Mouse (Mus musculus): ENCODE results near the gene Zfp740. TPM values are rescaled to one million over a fixed set of nuclear protein-coding genes. Genes with fewer than 3 reads are reported as not detected.

Gene Zfp740
- polyA plus RNA-seq, 1 experiment from 2014 or later, result 28.4 TPM

DNA sequence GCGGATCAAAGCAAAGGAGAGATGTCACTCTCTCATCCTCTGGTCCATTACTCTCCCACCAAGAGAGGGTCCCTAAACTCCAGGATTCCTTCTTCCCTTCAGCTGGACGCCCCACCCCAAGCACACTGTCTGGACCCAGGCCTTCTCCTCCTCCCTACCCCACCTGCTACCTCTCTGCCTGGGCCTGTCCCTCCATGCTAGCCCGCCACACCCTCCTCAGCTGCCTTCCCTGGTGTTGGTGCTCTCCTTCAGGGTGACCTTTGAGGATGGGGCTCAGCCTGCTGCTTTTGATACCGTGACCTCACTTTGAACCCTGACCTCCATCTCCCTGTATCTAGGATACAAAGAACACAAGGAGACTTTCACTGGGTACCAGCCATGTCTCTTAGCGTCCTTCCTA, 47.5 kb downstream of the Zfp740 start:
- H3K27me3 ChIP-seq (ENCODE audit: control insufficient read depth, insufficient read depth, low read length), result peaks cover 29% of the 10 kb centered on the region
- H3K4me1 ChIP-seq (ENCODE audit: control insufficient read depth in 2 of 2, insufficient read depth in 2 of 2, low read length in 2 of 2), result peaks cover 12 to 15% of the 10 kb centered on the region in 2 experiments
- ATAC-seq (ENCODE audit: insufficient number of reproducible peaks, insufficient read depth, low FRiP score, low read depth), result no peak
- H3K4me2 ChIP-seq (ENCODE audit: low read length), result no peak overlapping the region
- H3K4me3 ChIP-seq (ENCODE audit: control insufficient read depth in 1 of 2, insufficient read depth in 1 of 2, low read depth in 1 of 2, low read length in 2 of 2), result no peak overlapping the region
- H3K9ac ChIP-seq (ENCODE audit: low read length), result no peak overlapping the region
- 72% methylated on average over 5 of the region's 5 CpGs for WGBS
- no peak overlapping the region for H3K27ac ChIP-seq (replicated peaks in 1 of 2; ENCODE audit: control insufficient read depth in 1 of 2, insufficient read depth in 1 of 2, low read depth in 2 of 2, low read length in 2 of 2)
- H3K9me3 ChIP-seq (ENCODE audit: control insufficient read depth, low read length), result no peaks in the 10 kb centered on the region
- no peaks in the 10 kb centered on the region for H3K36me3 ChIP-seq (ENCODE audit: control insufficient read depth, insufficient read depth, low read length)

GRCm38 (mm10) chr15:102255547-102256255, 52.7 kb downstream of the Zfp740 start:
- peak overlapping the region; percentile 50 to 51; a peak in 2 of 4 replicates for H3K4me3 ChIP-seq (ENCODE audit: control insufficient read depth in 1 of 2, insufficient read depth in 1 of 2, low read depth in 1 of 2, low read length in 2 of 2)
- no peaks in the 10 kb centered on the region for H3K9me3 ChIP-seq (ENCODE audit: control insufficient read depth, low read length)
- 41% methylated on average over 14 of the region's 14 CpGs for WGBS
- ATAC-seq (ENCODE audit: insufficient number of reproducible peaks, insufficient read depth, low FRiP score, low read depth), result no peak
- no peak overlapping the region; the same call in 1 of the 2 replicates for H3K9ac ChIP-seq (ENCODE audit: low read length)
- H3K36me3 ChIP-seq (ENCODE audit: control insufficient read depth, insufficient read depth, low read length), result no peaks in the 10 kb centered on the region
- peaks cover 48% of the 10 kb centered on the region for H3K27me3 ChIP-seq (ENCODE audit: control insufficient read depth, insufficient read depth, low read length)
- peak overlapping the region; percentile 81 for H3K4me2 ChIP-seq (ENCODE audit: low read length)
- H3K27ac ChIP-seq (replicated peaks in 1 of 2; ENCODE audit: control insufficient read depth in 1 of 2, insufficient read depth in 1 of 2, low read depth in 2 of 2, low read length in 2 of 2), result 0 out of 4 replicates have a peak overlapping the region, but pooled peaks have one; percentile 24 to 30
- peaks cover 0 to 12% of the 10 kb centered on the region in 2 experiments; a peak in 2 of 4 replicates for H3K4me1 ChIP-seq (ENCODE audit: control insufficient read depth in 2 of 2, insufficient read depth in 2 of 2, low read length in 2 of 2)

DNA sequence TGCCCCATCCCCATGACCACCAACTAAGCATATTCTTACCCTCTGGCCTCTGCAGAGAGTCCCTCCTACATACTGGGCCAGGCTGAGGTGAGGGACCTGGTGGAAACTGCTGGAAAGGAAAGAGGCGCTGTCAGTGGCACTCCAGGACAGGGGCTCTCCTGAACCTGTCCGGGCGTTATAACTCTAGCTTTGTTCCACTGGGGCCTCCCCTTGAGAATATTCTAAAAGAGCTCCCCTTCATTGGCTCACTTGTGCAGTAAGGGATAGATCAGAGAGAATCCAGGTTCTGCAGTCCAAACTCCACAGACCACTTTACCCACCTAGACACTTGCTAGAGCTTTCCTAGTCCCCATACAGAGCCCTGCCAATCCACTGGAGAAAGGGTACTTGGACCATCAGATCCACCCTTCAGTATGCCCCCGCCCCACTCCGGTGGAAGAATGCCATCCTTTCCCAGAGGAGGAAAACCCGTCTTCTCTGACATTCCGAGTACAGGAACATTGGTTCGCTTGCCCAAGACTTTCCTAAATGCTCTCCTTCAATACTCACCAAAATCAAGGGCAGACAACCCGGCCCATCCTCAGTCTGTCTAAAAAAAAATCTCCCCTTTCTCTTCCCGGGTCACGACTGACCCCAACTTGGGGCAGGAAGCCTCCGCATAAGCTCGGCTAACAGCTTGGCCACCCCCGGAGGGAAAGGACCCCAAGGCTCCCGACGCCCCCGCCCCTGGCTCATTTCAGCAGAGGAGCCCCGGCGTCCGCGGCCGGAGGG, 53.6 kb downstream of the Zfp740 start:
- WGBS, result 9% methylated on average over 22 of the region's 22 CpGs
- Histone ChIP-seq H3K4me1 (ENCODE audit: control insufficient read depth in 2 of 2, insufficient read depth in 2 of 2, low read length in 2 of 2) (peaks cover 0 to 12% of the 10 kb centered on the region in 2 experiments; a peak in 2 of 4 replicates), H3K27ac (replicated peaks in 1 of 2; ENCODE audit: control insufficient read depth in 1 of 2, insufficient read depth in 1 of 2, low read depth in 2 of 2, low read length in 2 of 2) (peak overlapping the region; percentile 34 to 40; a peak in 2 of 4 replicates), H3K9ac (ENCODE audit: low read length) (peak overlapping the region; percentile 67), H3K4me3 (ENCODE audit: control insufficient read depth in 1 of 2, insufficient read depth in 1 of 2, low read depth in 1 of 2, low read length in 2 of 2) (peak overlapping the region; percentile 50 to 51), H3K36me3 (ENCODE audit: control insufficient read depth, insufficient read depth, low read length) (no peaks in the 10 kb centered on the region), H3K9me3 (ENCODE audit: control insufficient read depth, low read length) (no peaks in the 10 kb centered on the region), H3K27me3 (ENCODE audit: control insufficient read depth, insufficient read depth, low read length) (peaks cover 51% of the 10 kb centered on the region), H3K4me2 (ENCODE audit: low read length) (peak overlapping the region; percentile 81)
- ATAC-seq (ENCODE audit: insufficient number of reproducible peaks, insufficient read depth, low FRiP score, low read depth), result no peak

DNA sequence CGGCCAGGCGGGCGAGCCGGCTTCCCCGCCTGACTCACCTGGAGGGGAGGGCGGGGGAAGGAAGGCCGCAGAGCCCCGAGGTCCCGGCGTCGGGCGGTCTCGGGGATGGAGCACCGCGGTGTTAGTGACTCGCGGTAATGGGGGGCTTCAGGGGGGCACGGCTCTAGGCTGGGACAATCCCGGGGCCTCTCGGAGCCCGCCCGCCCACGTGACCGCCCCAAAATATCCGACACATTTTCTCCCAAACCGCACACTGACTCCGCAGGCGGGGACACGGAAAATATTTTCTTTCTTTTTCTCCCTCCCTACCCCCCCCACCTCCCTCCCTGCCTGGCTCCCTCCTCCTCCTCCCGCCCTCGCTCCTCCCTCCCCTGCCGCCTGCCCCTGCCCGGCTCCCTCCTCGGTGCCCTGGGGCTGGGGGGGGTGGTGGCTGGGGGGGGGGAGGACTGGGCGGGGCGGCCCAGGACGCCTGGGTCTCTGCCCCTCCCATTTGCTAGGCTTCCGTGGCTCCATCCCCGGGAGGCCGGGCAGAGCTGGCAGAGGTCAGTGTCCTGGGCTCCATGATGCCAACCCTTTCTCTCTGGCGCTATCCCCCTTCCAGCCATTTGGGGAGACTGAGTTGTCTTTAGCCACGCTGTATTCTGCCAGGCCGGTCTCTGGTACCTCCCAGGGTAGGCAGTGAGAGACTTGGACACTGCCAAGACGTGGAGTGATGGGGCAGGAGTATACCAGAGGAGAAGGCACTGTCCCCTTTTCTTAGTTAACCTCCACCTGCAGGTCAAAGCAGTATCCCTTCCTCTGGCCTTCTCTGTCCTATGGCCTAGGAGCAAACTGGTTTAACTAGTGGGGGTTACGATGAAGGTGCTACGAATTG, 54.4 kb downstream of the Zfp740 start, which contains the start of gene Rarg:
Gene Rarg (minus strand): TSS at position 316 of the 874 bp plus-strand sequence.
- Histone ChIP-seq H3K4me3 (ENCODE audit: control insufficient read depth in 1 of 2, insufficient read depth in 1 of 2, low read depth in 1 of 2, low read length in 2 of 2) (peak within 1 kb of the TSS; percentile 50 to 51), H3K9ac (ENCODE audit: low read length) (peak within 1 kb of the TSS; percentile 67), H3K9me3 (ENCODE audit: control insufficient read depth, low read length) (no peaks in the 10 kb centered on the region), H3K27ac (replicated peaks in 1 of 2; ENCODE audit: control insufficient read depth in 1 of 2, insufficient read depth in 1 of 2, low read depth in 2 of 2, low read length in 2 of 2) (peak within 1 kb of the TSS; percentile 37 to 40; a peak in 3 of 4 replicates), H3K27me3 (ENCODE audit: control insufficient read depth, insufficient read depth, low read length) (peaks cover 55% of the 10 kb centered on the region), H3K4me2 (ENCODE audit: low read length) (peak within 1 kb of the TSS; percentile 81), H3K36me3 (ENCODE audit: control insufficient read depth, insufficient read depth, low read length) (no peaks in the 10 kb centered on the region), H3K4me1 (ENCODE audit: control insufficient read depth in 2 of 2, insufficient read depth in 2 of 2, low read length in 2 of 2) (peaks cover 0 to 12% of the 10 kb centered on the region in 2 experiments; a peak in 2 of 4 replicates)
- WGBS, result 1% methylated on average over 36 of the region's 46 CpGs
- ATAC-seq (ENCODE audit: insufficient number of reproducible peaks, insufficient read depth, low FRiP score, low read depth), result peak; percentile 41

DNA sequence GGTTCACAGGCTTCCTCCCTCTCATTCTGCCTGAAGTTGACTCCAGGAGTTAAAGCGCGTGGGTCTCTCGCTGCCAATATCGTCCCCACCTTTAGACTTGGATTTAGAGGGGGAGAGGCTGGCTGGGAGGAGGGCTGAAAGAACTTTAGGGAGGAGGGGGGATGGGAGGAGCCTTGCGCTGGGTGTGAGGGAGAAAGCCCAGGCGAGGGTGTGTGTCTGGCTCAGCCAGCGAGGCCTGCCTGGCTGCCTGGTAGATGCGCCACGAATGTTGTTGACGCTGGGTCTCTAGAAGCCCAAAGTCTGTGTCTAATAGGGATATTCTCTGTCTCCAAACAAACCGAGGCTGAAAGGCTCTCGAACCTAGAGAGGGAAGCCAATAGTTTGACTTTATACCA, 55.0 kb downstream of the Zfp740 start:
- 7% methylated on average over 12 of the region's 12 CpGs for WGBS
- Histone ChIP-seq H3K4me3 (ENCODE audit: control insufficient read depth in 1 of 2, insufficient read depth in 1 of 2, low read depth in 1 of 2, low read length in 2 of 2) (peak overlapping the region; percentile 16 to 50; a peak in 1 of 4 replicates), H3K4me2 (ENCODE audit: low read length) (peak overlapping the region; percentile 81), H3K4me1 (ENCODE audit: control insufficient read depth in 2 of 2, insufficient read depth in 2 of 2, low read length in 2 of 2) (peaks cover 0 to 12% of the 10 kb centered on the region in 2 experiments; a peak in 2 of 4 replicates), H3K9ac (ENCODE audit: low read length) (no peak overlapping the region; the same call in 1 of the 2 replicates), H3K27me3 (ENCODE audit: control insufficient read depth, insufficient read depth, low read length) (peaks cover 55% of the 10 kb centered on the region), H3K36me3 (ENCODE audit: control insufficient read depth, insufficient read depth, low read length) (no peaks in the 10 kb centered on the region), H3K9me3 (ENCODE audit: control insufficient read depth, low read length) (no peaks in the 10 kb centered on the region), H3K27ac (replicated peaks in 1 of 2; ENCODE audit: control insufficient read depth in 1 of 2, insufficient read depth in 1 of 2, low read depth in 2 of 2, low read length in 2 of 2) (peak overlapping the region in 1 of 2 experiments; percentile 37; a peak in 1 of 4 replicates)
- ATAC-seq (ENCODE audit: insufficient number of reproducible peaks, insufficient read depth, low FRiP score, low read depth), result no peak

GRCm38 (mm10) chr15:102258581-102259253, 55.7 kb downstream of the Zfp740 start:
- no peaks in the 10 kb centered on the region for H3K36me3 ChIP-seq (ENCODE audit: control insufficient read depth, insufficient read depth, low read length)
- H3K4me2 ChIP-seq (ENCODE audit: low read length), result no peak overlapping the region
- no peak overlapping the region; a peak in 1 of 4 replicates for H3K27ac ChIP-seq (replicated peaks in 1 of 2; ENCODE audit: control insufficient read depth in 1 of 2, insufficient read depth in 1 of 2, low read depth in 2 of 2, low read length in 2 of 2)
- WGBS, result 19% methylated on average over 11 of the region's 11 CpGs
- H3K27me3 ChIP-seq (ENCODE audit: control insufficient read depth, insufficient read depth, low read length), result peaks cover 60% of the 10 kb centered on the region
- H3K9me3 ChIP-seq (ENCODE audit: control insufficient read depth, low read length), result no peaks in the 10 kb centered on the region
- no peak overlapping the region for H3K9ac ChIP-seq (ENCODE audit: low read length)
- H3K4me1 ChIP-seq (ENCODE audit: control insufficient read depth in 2 of 2, insufficient read depth in 2 of 2, low read length in 2 of 2), result peaks cover 0 to 12% of the 10 kb centered on the region in 2 experiments; a peak in 2 of 4 replicates
- ATAC-seq (ENCODE audit: insufficient number of reproducible peaks, insufficient read depth, low FRiP score, low read depth), result no peak
- H3K4me3 ChIP-seq (ENCODE audit: control insufficient read depth in 1 of 2, insufficient read depth in 1 of 2, low read depth in 1 of 2, low read length in 2 of 2), result no peak overlapping the region
